Mouse (Mus musculus) myocyte (in vitro differentiated cells): ENCODE measurements around the gene Agpat1. TPM values are rescaled to one million over a fixed set of nuclear protein-coding genes. Genes with fewer than 3 reads are reported as not detected.

Experiments
- H3K27me3 ChIP-seq: one replicate; pipeline ENCODE4 v1.6.1; 2011; ENCODE audit not compliant: control insufficient read depth, insufficient read depth, insufficient read length
- H3K36me3 ChIP-seq: one replicate; pipeline ENCODE4 v1.6.1; 2011; ENCODE audit not compliant: control insufficient read depth, insufficient read depth
- H3K4me2 ChIP-seq: one replicate; pipeline ENCODE4 v1.6.1; 2011; ENCODE audit warnings: low read depth, control low read depth
- H3K4me3 ChIP-seq: one replicate; pipeline ENCODE4 v1.5.1; 2011; ENCODE audit warnings: mild to moderate bottlenecking, control low read depth, moderate library complexity
- H3K79me2 ChIP-seq: one replicate; pipeline ENCODE4 v1.6.1; 2011; ENCODE audit not compliant: control insufficient read depth, insufficient read depth
- H3ac ChIP-seq: one replicate; pipeline ENCODE4 v1.6.1; 2011; ENCODE audit not compliant: control insufficient read depth, insufficient read length
- CEBPB ChIP-seq: IDR thresholded peaks from 2 replicates; pipeline ENCODE4 v1.6.1; 2011; ENCODE audit warnings: mild to moderate bottlenecking, moderate library complexity; ENCODE audit not compliant: poor library complexity, insufficient read depth, severe bottlenecking
- E2F4 ChIP-seq: IDR thresholded peaks from one replicate; pipeline ENCODE4 v1.6.1; 2011; ENCODE audit warnings: mild to moderate bottlenecking, control low read depth, moderate library complexity; ENCODE audit not compliant: insufficient read depth
- MAX ChIP-seq: IDR thresholded peaks from one replicate; pipeline ENCODE4 v1.6.1; 2011; ENCODE audit warnings: low read depth, mild to moderate bottlenecking, control low read depth
- MYOD1 ChIP-seq, 3 experiments: IDR thresholded peaks; one replicate each; pipeline ENCODE4 v1.6.1; 2011; ENCODE audit warnings: control low read depth in 2 of 3, low read depth in 2 of 3, mild to moderate bottlenecking in 2 of 3, moderate library complexity in 1 of 3; ENCODE audit not compliant: insufficient read length in 2 of 3, control insufficient read depth in 1 of 3
- MYOG ChIP-seq, 3 experiments: IDR thresholded peaks; one replicate each; pipeline ENCODE4 v1.6.1; 2011; ENCODE audit warnings: control low read depth in 2 of 3, low read depth in 2 of 3, mild to moderate bottlenecking in 2 of 3; ENCODE audit not compliant: insufficient read length in 2 of 3, control insufficient read depth in 1 of 3, insufficient read depth in 1 of 3
- POLR2A ChIP-seq: IDR thresholded peaks from one replicate; pipeline ENCODE4 v1.6.1; 2011; ENCODE audit warnings: low read depth, mild to moderate bottlenecking, control low read depth, moderate library complexity; ENCODE audit not compliant: insufficient read length
- POLR2AphosphoS2 ChIP-seq: IDR thresholded peaks from one replicate; pipeline ENCODE4 v1.6.1; 2011; ENCODE audit warnings: low read depth, control low read depth; ENCODE audit not compliant: insufficient read length
- REST ChIP-seq: IDR thresholded peaks from one replicate; pipeline ENCODE4 v1.6.1; 2011; ENCODE audit warnings: mild to moderate bottlenecking, control low read depth, moderate library complexity; ENCODE audit not compliant: insufficient read depth, insufficient read length
- SRF ChIP-seq: IDR thresholded peaks from one replicate; pipeline ENCODE4 v1.6.1; 2011; ENCODE audit warnings: low read depth; ENCODE audit not compliant: control insufficient read depth, insufficient read length
- TCF12 ChIP-seq: IDR thresholded peaks from one replicate; pipeline ENCODE4 v1.6.1; 2011; ENCODE audit warnings: mild to moderate bottlenecking, control low read depth; ENCODE audit not compliant: poor library complexity, insufficient read depth, severe bottlenecking
- TCF3 ChIP-seq: IDR thresholded peaks from one replicate; pipeline ENCODE4 v1.6.1; 2011; ENCODE audit warnings: low read depth, control low read depth; ENCODE audit not compliant: insufficient read length
- USF1 ChIP-seq: IDR thresholded peaks from one replicate; pipeline ENCODE4 v1.6.1; 2011; ENCODE audit warnings: low read depth, mild to moderate bottlenecking, control low read depth, moderate library complexity
- polyA plus RNA-seq: library from polyadenylated mRNA; unstranded; fragments of >200 nt; fragmentation: generic; extraction: Trizol; gene quantifications from one replicate; pipeline ENCODE4 v1.2.1, GENCODE M21; 2012; ENCODE audit warnings: missing spikeins

Agpat1 gene
- polyA plus RNA-seq, 1 experiment = 70.5 TPM

- Histone ChIP-seq H3K27me3 (peaks cover 45% of the 10 kb centered on the region), H3K36me3 (no peaks in the 10 kb centered on the region), H3K4me3 (no peak overlapping the region), H3K79me2 (no peaks in the 10 kb centered on the region), H3ac (no peak overlapping the region), H3K4me2 (no peak overlapping the region)
- TF ChIP-seq MYOD1 (IDR thresholded peaks at IDR 0.05; ENCODE audit: control insufficient read depth in 1 of 3, insufficient read length in 2 of 3, low read depth in 2 of 3) (peak in 1 of 3 experiments; percentile 1), MAX (no peak)
These were observed 26.8 kb downstream of the Agpat1 start for GRCm38 (mm10) chr17:34630761-34631301.

GRCm38 (mm10) chr17:34631647-34632046 lies 27.6 kb downstream of the Agpat1 start:
- no peaks in the 10 kb centered on the region for H3K36me3 ChIP-seq
- H3ac ChIP-seq = no peak overlapping the region
- H3K4me3 ChIP-seq = no peak overlapping the region
- TF ChIP-seq E2F4 (no peak), MAX (no peak), POLR2AphosphoS2 (no peak), SRF (no peak)
- peaks cover 45% of the 10 kb centered on the region for H3K27me3 ChIP-seq
- no peaks in the 10 kb centered on the region for H3K79me2 ChIP-seq
- H3K4me2 ChIP-seq = no peak overlapping the region

- no peak overlapping the region for H3K4me3 ChIP-seq
- H3K79me2 ChIP-seq = no peaks in the 10 kb centered on the region
- H3K36me3 ChIP-seq = no peaks in the 10 kb centered on the region
- peaks cover 45% of the 10 kb centered on the region for H3K27me3 ChIP-seq
- TF ChIP-seq POLR2A (no peak), MYOD1 (IDR thresholded peaks at IDR 0.05; ENCODE audit: control insufficient read depth in 1 of 3, insufficient read length in 2 of 3, low read depth in 2 of 3) (no peak), SRF (no peak)
- no peak overlapping the region for H3ac ChIP-seq
- H3K4me2 ChIP-seq = no peak overlapping the region
These were observed 28.2 kb downstream of the Agpat1 start for GRCm38 (mm10) chr17:34632261-34632691.

GRCm38 (mm10) chr17:34635671-34636070 lies 31.6 kb downstream of the Agpat1 start:
- H3ac ChIP-seq = no peak overlapping the region
- H3K4me2 ChIP-seq = no peak overlapping the region
- no peaks in the 10 kb centered on the region for H3K79me2 ChIP-seq
- H3K27me3 ChIP-seq = peaks cover 36% of the 10 kb centered on the region
- H3K4me3 ChIP-seq = no peak overlapping the region
- 0 out of 2 replicates have a peak, but pooled peaks have one; percentile 15 for TF ChIP-seq CEBPB
- no peak for TF ChIP-seq REST
- TF ChIP-seq TCF3 = no peak
- no peak for TF ChIP-seq E2F4
- H3K36me3 ChIP-seq = no peaks in the 10 kb centered on the region

- H3K4me3 ChIP-seq = no peak overlapping the region
- H3K27me3 ChIP-seq = peaks cover 18% of the 10 kb centered on the region
- H3K36me3 ChIP-seq = no peaks in the 10 kb centered on the region
- no peaks in the 10 kb centered on the region for H3K79me2 ChIP-seq
- H3K4me2 ChIP-seq = peak overlapping the region; percentile 12
- TF ChIP-seq TCF12 (no peak), E2F4 (no peak), SRF (no peak)
- no peak overlapping the region for H3ac ChIP-seq
These were observed 33.4 kb downstream of the Agpat1 start for GRCm38 (mm10) chr17:34637459-34637858.

- Histone ChIP-seq H3K4me3 (no peak overlapping the region), H3K79me2 (no peaks in the 10 kb centered on the region), H3K27me3 (no peaks in the 10 kb centered on the region), H3K4me2 (peak overlapping the region; percentile 65), H3K36me3 (no peaks in the 10 kb centered on the region), H3ac (no peak overlapping the region)
- TF ChIP-seq MYOD1 (IDR thresholded peaks at IDR 0.05; ENCODE audit: control insufficient read depth in 1 of 3, insufficient read length in 2 of 3, low read depth in 2 of 3) (no peak), MAX (no peak), E2F4 (no peak), TCF12 (no peak), USF1 (no peak), POLR2A (no peak), TCF3 (no peak), MYOG (IDR thresholded peaks at IDR 0.05; ENCODE audit: control insufficient read depth in 1 of 3, insufficient read depth in 1 of 3, insufficient read length in 2 of 3, low read depth in 2 of 3) (no peak), POLR2AphosphoS2 (no peak), REST (no peak)
These were observed 35.6 kb downstream of the Agpat1 start for GRCm38 (mm10) chr17:34639461-34640255.
